Mouse (Mus musculus) embryonic facial prominence, embryonic 15.5 days (tissue): ENCODE measurements around the gene Tufm. TPM values are rescaled to one million over a fixed set of nuclear protein-coding genes. Genes with fewer than 3 reads are reported as not detected.
"Not testable (repeated sequence)": the region's sequence is repeated elsewhere in the genome, so short reads cannot be mapped to it uniquely, and the experiment has no call there.

Source experiments
- ATAC-seq: fragments of 200-750 bp; cut with Nextera tagmentation; 2 replicates; pipeline ENCODE4 v1.8.0; 2017; ENCODE audit warnings: low read depth, moderate TSS enrichment; ENCODE audit not compliant: insufficient number of reproducible peaks, low FRiP score, low TSS enrichment
- H3K27ac ChIP-seq: fragments of 300-500 bp; sonication (generic); replicated peaks from 2 replicates; pipeline ENCODE4 v1.5.1; 2015; ENCODE audit warnings: mild to moderate bottlenecking, inconsistent platforms
- H3K27me3 ChIP-seq: fragments of 300-500 bp; sonication (generic); 2 replicates; pipeline ENCODE4 v1.6.1; 2015; ENCODE audit warnings: inconsistent platforms
- H3K36me3 ChIP-seq: fragments of 300-500 bp; sonication (generic); 2 replicates; pipeline ENCODE4 v1.6.1; 2015; ENCODE audit warnings: mild to moderate bottlenecking, inconsistent platforms
- H3K4me1 ChIP-seq: fragments of 300-500 bp; sonication (generic); 2 replicates; pipeline ENCODE4 v1.6.1; 2015; ENCODE audit warnings: inconsistent platforms
- H3K4me2 ChIP-seq: fragments of 300-500 bp; sonication (generic); replicated peaks from 2 replicates; pipeline ENCODE4 v1.6.1; 2015; ENCODE audit warnings: mild to moderate bottlenecking, inconsistent platforms
- H3K4me3 ChIP-seq: fragments of 300-500 bp; sonication (generic); replicated peaks from 2 replicates; pipeline ENCODE4 v1.5.1; 2015; ENCODE audit warnings: mild to moderate bottlenecking, inconsistent platforms
- H3K9ac ChIP-seq: fragments of 300-500 bp; sonication (generic); 2 replicates; pipeline ENCODE4 v1.6.1; 2015; ENCODE audit warnings: inconsistent platforms
- H3K9me3 ChIP-seq: fragments of 300-500 bp; sonication (generic); replicated peaks from 2 replicates; pipeline ENCODE4 v1.6.1; 2016; ENCODE audit warnings: inconsistent platforms
- WGBS: fragments of 180-500 bp; shearing (Covaris S2); methylation state at CpG from one replicate; pipeline ENCODE4 v1.1.7; 2015; 5-methylcytosine and 5-hydroxymethylcytosine counted together
- polyA plus RNA-seq: library from polyadenylated mRNA; unstranded; fragments of >200 nt; fragmentation: Nextera tagmentation; extraction: Ambion mirVana; gene quantifications from 2 replicates; pipeline ENCODE4 v1.2.1, GENCODE M21; 2015

The Tufm gene
- polyA plus RNA-seq, 1 experiment from 2014 or later: 129 TPM

DNA sequence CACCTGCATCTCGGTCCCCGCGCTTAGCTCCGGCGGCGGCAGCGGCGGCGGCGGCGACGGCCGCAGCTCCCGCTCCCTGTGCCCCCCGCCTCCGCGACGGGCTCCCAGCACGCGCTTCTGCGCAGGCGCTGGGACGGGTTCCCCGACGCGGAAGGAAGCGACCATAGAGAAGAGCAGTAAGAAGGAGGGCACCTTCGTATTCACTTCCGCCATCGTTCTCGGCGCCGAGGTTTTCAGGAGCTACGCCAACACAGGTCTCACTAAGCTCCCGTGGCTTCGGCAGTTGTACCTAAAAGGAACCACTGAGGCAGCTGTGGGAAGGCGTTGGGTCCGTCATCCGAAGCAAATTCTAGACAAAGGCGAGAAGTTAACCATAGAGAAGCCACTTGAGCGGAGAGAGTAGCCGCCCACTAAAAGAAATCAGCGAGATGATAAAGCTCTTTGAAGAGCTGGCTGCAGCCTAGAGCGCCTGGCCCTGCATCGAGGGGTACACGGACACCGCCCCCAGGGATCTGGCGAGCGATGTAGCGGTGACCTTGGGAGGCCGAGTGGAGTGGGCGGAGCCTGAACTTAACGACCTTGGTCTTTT, 12.1 kb upstream of the Tufm start, which contains the start of gene Sh2b1:
Gene Sh2b1, minus strand, starts transcription at position 432 of the 589 bp plus-strand sequence.
- H3K9me3 ChIP-seq: no peaks in the 10 kb centered on the region
- H3K27ac ChIP-seq: peak within 1 kb of the TSS; percentile 95
- no peaks in the 10 kb centered on the region for H3K27me3 ChIP-seq
- H3K4me2 ChIP-seq: peak within 1 kb of the TSS; percentile 71
- H3K9ac ChIP-seq: peak within 1 kb of the TSS; percentile 98
- WGBS: under 1% methylated on average over 53 of the region's 53 CpGs
- H3K36me3 ChIP-seq: peaks cover 26% of the 10 kb centered on the region
- peak within 1 kb of the TSS; percentile 89 for H3K4me3 ChIP-seq
- peak; percentile 90 for ATAC-seq
- peaks cover 28% of the 10 kb centered on the region for H3K4me1 ChIP-seq

DNA sequence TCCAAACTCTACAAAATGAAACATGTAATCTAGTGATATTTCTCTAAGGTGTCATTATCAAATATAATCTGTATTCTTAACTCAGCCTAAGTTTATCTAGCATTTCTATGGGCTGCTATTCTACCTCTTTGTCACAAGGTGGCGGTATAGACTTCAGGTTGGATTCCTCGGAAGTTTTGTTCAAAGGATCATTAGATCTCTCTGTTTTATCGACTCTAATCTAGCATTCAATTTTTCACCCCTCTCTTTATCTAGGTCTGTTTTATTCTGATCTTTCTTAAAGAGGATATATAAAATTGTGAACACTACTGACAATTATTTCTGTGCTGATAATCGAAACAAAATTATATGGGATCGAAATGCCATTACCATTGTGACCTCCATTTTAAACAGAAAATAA, 5.5 kb upstream of the Tufm start:
- WGBS: 25% methylated on average over 5 of the region's 5 CpGs
- ATAC-seq: no peak

DNA sequence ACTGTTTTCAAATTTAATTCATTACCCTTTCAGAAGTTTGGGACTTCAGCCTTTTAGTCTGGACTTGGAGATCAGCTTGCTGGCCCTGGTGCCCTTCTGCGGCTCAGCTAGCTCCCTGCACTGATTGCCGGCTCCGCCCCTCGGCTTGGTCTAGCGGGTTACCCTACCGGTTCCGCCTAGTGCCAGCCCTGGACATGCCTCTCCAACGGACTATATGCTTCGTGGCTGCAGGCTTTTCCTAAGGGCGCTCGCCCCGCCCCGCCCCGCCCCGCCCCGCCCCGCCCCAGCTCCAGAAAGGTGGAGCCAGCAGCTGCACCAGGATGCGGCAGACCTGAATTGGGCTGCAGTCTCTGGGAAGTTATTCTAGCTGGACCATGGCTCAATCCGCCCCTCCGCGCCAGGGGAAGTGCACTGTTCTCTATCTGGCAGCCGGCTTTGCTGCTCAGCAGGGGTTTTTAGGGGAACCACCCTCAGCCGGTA, 4.7 kb upstream of the Tufm start:
- H3K4me3 ChIP-seq: peak overlapping the region; percentile 35
- peak; percentile 85 for ATAC-seq
- H3K36me3 ChIP-seq: no peaks in the 10 kb centered on the region
- no peaks in the 10 kb centered on the region for H3K9me3 ChIP-seq
- 0% methylated on average over 23 of the region's 23 CpGs for WGBS
- H3K9ac ChIP-seq: 0 out of 2 replicates have a peak overlapping the region, but pooled peaks have one; percentile 23
- peak overlapping the region; percentile 79 for H3K27ac ChIP-seq
- H3K4me1 ChIP-seq: 0 out of 2 replicates have a peak, but pooled peaks cover 2% of the 10 kb centered on the region
- H3K27me3 ChIP-seq: no peaks in the 10 kb centered on the region
- H3K4me2 ChIP-seq: peak overlapping the region; percentile 69

More for the DNA sequence above, 5.5 kb upstream of the Tufm start:
- Histone ChIP-seq H3K9ac (no peak overlapping the region), H3K4me3 (no peak overlapping the region), H3K4me1 (0 out of 2 replicates have a peak, but pooled peaks cover 2% of the 10 kb centered on the region), H3K27me3 (no peaks in the 10 kb centered on the region), H3K4me2 (no peak overlapping the region), H3K9me3 (no peaks in the 10 kb centered on the region), H3K27ac (no peak overlapping the region), H3K36me3 (no peaks in the 10 kb centered on the region)

DNA sequence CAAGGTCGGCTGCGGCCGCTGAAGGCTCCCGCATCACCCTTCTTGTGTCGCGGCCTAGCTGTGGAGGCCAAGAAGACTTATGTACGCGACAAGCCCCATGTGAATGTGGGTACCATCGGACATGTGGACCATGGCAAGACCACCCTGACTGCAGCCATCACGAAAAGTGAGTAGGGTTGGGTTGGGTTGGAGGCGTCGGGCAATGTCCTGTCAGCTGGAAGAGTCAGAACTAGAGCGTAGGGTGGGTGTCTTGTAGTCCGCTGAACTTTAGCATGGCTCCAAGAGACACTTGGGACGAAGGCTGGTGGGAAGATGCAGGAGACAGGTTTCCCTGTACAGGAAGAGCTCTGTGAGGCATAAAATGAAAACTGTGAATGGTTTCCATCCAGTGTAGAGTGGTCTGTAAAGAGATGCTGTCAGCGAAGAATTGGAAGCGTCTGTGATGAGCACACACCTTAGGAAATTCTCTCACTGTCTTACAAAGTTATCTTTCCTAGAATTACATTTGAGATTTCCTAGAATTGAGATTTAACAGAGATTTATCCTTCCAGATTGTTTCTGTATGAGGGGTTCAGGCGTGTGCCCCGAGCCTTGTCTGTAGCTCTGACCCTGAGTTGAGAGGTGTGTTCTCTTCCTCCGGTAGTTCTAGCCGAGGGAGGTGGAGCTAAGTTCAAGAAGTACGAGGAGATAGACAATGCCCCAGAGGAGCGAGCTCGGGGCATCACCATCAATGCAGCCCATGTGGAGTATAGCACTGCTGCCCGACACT, 640 bp downstream of the Tufm start:
- not testable (repeated sequence) for H3K27me3 ChIP-seq, ATAC-seq, H3K9me3 ChIP-seq, H3K27ac ChIP-seq
- Histone ChIP-seq H3K9ac (peak overlapping the region; percentile 62), H3K36me3 (peaks cover 39% of the 10 kb centered on the region), H3K4me3 (peak overlapping the region; percentile 74), H3K4me2 (peak overlapping the region; percentile 75), H3K4me1 (peaks cover 11% of the 10 kb centered on the region)
- 13% methylated on average over 25 of the region's 25 CpGs for WGBS

DNA sequence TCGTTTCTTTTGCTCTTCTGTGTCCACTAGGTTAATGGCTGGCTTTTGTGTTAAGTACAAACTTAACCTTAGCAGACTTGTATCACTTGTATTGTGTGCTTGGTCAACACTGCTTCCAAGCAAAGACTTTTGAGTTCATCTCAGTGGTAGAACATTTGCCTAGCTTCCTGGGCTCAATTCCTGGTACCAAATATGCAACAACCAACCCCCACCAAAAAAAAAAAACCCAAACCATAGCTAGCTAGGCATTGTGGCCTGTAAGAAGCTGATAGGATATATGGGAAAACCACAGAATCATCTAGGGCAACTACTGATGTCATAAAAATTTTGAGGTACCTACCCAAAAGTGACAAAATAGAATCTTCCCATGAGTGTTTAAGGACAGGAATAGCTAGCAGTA, 3.8 kb downstream of the Tufm start:
- Histone ChIP-seq H3K27ac (no peak overlapping the region), H3K9me3 (no peaks in the 10 kb centered on the region), H3K4me3 (no peak overlapping the region), H3K4me2 (no peak overlapping the region), H3K36me3 (peaks cover 71% of the 10 kb centered on the region), H3K4me1 (peaks cover 9% of the 10 kb centered on the region), H3K27me3 (no peaks in the 10 kb centered on the region), H3K9ac (no peak overlapping the region)
- no peak for ATAC-seq
- 80% methylated on average over 1 of the region's 1 CpGs for WGBS

DNA sequence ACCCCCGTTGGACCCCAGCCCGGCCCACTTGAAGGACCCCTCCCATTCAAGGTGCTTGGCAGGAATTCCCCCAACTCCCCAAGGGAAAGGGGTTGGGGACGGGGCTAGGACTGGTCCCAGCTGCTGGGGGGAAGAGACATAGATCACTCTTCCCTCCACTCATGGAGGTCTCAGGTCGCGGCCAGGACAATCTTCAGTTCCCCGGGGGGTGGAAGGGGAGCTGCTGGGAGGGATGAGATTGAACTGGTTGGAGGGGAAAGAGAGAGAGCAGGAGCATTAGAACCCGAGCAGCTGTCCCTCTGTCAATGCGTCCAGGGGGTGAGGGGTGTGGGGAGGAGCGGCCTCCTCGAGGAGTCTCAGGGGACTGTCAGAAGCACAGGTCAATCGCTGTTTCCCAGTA, 4.8 kb downstream of the Tufm start:
- no peak overlapping the region for H3K27ac ChIP-seq

DNA sequence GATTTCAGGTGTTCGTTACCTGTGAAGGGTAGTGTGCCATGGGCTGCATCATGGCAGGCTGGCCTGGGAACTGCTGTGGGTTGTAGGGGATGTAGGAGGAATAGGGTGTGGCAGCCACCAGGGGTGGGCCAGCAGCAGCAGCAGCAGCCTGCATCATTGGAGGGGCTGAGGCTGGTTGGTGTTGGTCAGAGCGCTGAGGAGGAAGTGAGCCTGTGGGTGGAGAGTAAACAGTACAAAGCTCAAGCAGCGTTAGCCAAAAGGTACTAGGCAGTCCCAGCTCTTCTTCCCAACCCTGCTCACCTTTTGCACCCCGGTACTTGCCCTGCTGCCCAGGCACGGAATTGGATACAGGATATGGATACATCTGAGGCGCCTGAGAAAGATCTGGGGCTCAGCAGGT, 7.0 kb downstream of the Tufm start:
- 80% methylated on average over 6 of the region's 6 CpGs for WGBS
- no peak for ATAC-seq

More for the DNA sequence above, 4.8 kb downstream of the Tufm start:
- Histone ChIP-seq H3K27me3 (no peaks in the 10 kb centered on the region), H3K4me2 (no peak overlapping the region), H3K4me1 (peaks cover 9% of the 10 kb centered on the region), H3K4me3 (no peak overlapping the region), H3K9ac (no peak overlapping the region), H3K36me3 (peaks cover 81% of the 10 kb centered on the region), H3K9me3 (no peaks in the 10 kb centered on the region)
- no peak for ATAC-seq
- WGBS: 58% methylated on average over 11 of the region's 11 CpGs

DNA sequence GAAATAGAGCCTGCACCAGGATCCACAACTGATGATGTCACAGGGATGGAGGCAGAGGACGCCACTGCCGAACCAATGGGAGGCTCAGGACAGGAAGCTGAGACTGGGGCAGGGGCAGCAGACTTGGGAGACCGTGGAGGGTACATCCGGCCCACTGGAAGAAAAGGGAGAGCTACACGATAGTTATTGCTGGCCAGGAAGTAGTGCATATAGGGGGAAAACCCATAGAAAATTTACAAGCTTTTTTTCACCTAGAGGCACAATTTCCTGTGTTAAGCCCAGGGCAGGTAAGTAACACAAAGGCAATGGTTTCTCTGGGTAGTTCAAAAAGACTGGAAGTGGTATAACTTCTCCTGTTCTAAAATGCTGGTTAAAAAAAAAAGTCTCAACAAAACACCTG, 9.3 kb downstream of the Tufm start:
- Histone ChIP-seq H3K9me3 (no peaks in the 10 kb centered on the region), H3K27ac (no peak overlapping the region), H3K27me3 (no peaks in the 10 kb centered on the region), H3K4me2 (no peak overlapping the region), H3K4me1 (peaks cover 9% of the 10 kb centered on the region; the same call in 1 of the 2 replicates), H3K9ac (no peak overlapping the region), H3K36me3 (peaks cover 96% of the 10 kb centered on the region), H3K4me3 (no peak overlapping the region)
- 83% methylated on average over 5 of the region's 5 CpGs for WGBS
- ATAC-seq: no peak

More for the DNA sequence above, 7.0 kb downstream of the Tufm start:
- H3K36me3 ChIP-seq: peaks cover 95% of the 10 kb centered on the region
- H3K27ac ChIP-seq: no peak overlapping the region
- H3K9ac ChIP-seq: no peak overlapping the region
- H3K4me1 ChIP-seq: no peaks in the 10 kb centered on the region
- H3K27me3 ChIP-seq: no peaks in the 10 kb centered on the region
- H3K4me3 ChIP-seq: no peak overlapping the region
- no peak overlapping the region for H3K4me2 ChIP-seq
- H3K9me3 ChIP-seq: no peaks in the 10 kb centered on the region

DNA sequence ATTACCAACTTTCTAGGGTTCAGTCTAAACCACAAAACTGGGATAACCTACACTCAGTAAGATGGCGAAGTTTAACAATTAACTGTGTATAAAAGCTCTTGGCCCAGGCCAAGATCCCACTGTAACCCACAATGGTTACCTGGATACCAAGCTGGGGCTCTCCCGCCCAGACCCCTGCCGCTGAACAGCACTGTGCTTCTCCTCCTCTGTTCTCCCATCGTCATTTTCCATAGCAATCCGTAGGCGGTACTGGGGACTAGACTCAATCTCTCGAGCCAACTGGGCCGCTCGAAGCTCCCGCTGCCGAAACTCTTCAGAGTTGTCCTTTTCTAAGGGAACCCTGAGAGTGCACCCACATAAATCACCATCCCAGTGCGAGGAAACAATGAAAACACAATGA, 10.8 kb downstream of the Tufm start:
- Histone ChIP-seq H3K27ac (no peak overlapping the region), H3K36me3 (peaks cover 83% of the 10 kb centered on the region), H3K9me3 (no peaks in the 10 kb centered on the region), H3K4me2 (no peak overlapping the region), H3K4me3 (no peak overlapping the region), H3K4me1 (peaks cover 9% of the 10 kb centered on the region; the same call in 1 of the 2 replicates), H3K9ac (no peak overlapping the region), H3K27me3 (no peaks in the 10 kb centered on the region)
- no peak for ATAC-seq
- 95% methylated on average over 12 of the region's 12 CpGs for WGBS

DNA sequence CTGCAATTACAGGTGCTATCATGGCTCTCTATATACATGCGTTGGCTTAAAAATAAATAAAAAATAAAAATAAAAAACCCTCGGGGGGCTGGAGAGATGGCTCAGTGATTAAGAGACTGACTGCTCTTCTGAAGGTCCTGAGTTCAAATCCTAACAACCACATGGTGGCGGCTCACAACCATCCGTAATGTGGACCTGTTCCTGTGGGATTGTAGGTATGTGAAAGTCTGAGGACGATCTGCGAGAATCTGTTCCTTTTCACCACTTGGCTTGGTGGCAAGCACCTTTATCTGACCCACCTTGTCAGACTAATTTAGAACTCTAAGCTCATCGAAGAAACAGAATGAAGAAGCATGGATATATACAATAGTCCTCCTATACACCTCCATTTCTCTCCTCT, 12.3 kb downstream of the Tufm start:
- WGBS: 92% methylated on average over 7 of the region's 7 CpGs
- H3K4me2 ChIP-seq: no peak overlapping the region

DNA sequence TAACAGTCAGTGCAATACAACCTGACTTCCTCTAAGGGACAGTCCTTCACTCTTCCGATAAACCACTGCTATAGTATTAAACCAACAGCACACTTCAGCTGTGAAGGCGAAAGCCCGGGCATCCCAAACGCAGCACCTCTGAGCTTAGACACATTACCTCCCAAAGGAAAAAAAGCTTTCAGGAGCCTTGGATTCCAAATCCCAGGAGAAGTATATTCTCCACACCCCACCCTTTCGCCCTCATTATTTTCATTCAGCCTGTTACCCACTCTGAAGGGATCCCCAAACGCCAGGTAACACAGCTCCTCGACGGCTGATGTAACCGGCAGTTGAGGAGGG, 14.5 kb downstream of the Tufm start:
- peak overlapping the region; percentile 63 for H3K4me2 ChIP-seq
- WGBS: 3% methylated on average over 9 of the region's 9 CpGs
- peak overlapping the region; percentile 100 for H3K4me3 ChIP-seq
- H3K36me3 ChIP-seq: peaks cover 46% of the 10 kb centered on the region
- H3K27me3 ChIP-seq: no peaks in the 10 kb centered on the region
- no peaks in the 10 kb centered on the region for H3K9me3 ChIP-seq
- H3K27ac ChIP-seq: peak overlapping the region; percentile 100
- no peak for ATAC-seq
- peaks cover 15% of the 10 kb centered on the region for H3K4me1 ChIP-seq
- H3K9ac ChIP-seq: peak overlapping the region; percentile 53

More for the DNA sequence above, 12.3 kb downstream of the Tufm start:
- no peak for ATAC-seq
- H3K36me3 ChIP-seq: peaks cover 69% of the 10 kb centered on the region
- peaks cover 15% of the 10 kb centered on the region for H3K4me1 ChIP-seq
- no peak overlapping the region for H3K27ac ChIP-seq
- H3K9ac ChIP-seq: no peak overlapping the region
- H3K9me3 ChIP-seq: no peaks in the 10 kb centered on the region
- no peak overlapping the region for H3K4me3 ChIP-seq
- H3K27me3 ChIP-seq: no peaks in the 10 kb centered on the region
